Mouse (Mus musculus): ENCODE data around the gene Stim2. TPM values are rescaled to one million over a fixed set of nuclear protein-coding genes. Genes with fewer than 3 reads are reported as not detected.

The Stim2 gene
- total RNA-seq, 1 experiment from 2014 or later = 45.9 TPM

DNA sequence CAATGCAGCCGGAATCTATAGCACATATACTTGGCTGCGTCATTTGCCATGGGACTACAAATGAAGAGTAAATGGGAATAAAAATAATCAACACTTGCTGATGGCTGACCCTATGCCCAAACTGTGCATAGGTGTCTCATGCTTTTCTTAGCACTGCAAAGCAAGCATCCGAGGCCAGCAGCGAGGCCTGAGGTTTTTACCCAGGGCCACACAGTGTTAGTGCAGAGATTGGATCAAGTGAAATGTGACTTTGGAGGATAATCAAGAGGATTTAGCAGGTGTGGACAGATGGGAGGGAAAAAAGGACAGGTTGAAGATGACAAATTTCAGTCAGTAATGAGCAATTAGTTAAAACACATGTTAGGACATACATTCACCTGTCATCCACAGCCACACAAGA, 162.3 kb downstream of the Stim2 start:
- ATAC-seq (ENCODE audit: extremely low read depth, insufficient number of reproducible peaks, low FRiP score, poor library complexity, severe bottlenecking) = no peak

DNA sequence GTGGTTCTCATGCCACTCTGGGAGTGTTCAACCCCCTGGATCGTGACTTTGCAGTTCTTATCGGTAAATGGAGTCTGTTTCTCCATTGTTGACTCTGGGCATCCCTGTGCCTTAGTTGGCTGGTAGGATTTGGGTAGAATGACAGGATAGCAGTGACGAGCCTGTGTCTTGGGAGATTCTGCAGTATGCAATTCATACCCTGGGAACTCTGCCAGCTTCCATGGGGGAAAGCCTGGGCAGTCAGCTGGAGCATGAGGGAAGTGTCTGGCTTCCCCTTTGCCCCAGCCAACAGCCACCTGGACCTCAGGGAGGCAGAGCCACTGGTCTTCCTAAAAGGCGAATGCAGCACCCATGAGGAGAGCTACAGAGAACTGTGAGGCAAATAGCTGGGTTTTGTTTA, 165.6 kb downstream of the Stim2 start:
- ATAC-seq (ENCODE audit: extremely low read depth, insufficient number of reproducible peaks, low FRiP score, poor library complexity, severe bottlenecking) = no peak

Other genes starting within 250 kb of the Stim2 start
- 0.47 and 3.4 TPM in 2 replicates for gene Tbc1d19, start 188.9 kb upstream of the Stim2 start, total RNA-seq (2017)

All from neutrophil, adult 5-6 weeks (primary cell).